Mouse (Mus musculus): ENCODE measurements at regions not wholly inside any gene's neighbourhood (a gene's known extent, or its start where the extent isn't known, plus 50 kb on each side); places are given as distances from the start of the nearest gene placed in this dataset.
A peak's percentile ranks its signal among the peaks of the same experiment; 100 is the strongest.

- peak; percentile 4 for DNase-seq
These were observed 442.0 kb downstream of the Hsfy2 start for GRCm38 (mm10) chr1:56195224-56195623.

DNA sequence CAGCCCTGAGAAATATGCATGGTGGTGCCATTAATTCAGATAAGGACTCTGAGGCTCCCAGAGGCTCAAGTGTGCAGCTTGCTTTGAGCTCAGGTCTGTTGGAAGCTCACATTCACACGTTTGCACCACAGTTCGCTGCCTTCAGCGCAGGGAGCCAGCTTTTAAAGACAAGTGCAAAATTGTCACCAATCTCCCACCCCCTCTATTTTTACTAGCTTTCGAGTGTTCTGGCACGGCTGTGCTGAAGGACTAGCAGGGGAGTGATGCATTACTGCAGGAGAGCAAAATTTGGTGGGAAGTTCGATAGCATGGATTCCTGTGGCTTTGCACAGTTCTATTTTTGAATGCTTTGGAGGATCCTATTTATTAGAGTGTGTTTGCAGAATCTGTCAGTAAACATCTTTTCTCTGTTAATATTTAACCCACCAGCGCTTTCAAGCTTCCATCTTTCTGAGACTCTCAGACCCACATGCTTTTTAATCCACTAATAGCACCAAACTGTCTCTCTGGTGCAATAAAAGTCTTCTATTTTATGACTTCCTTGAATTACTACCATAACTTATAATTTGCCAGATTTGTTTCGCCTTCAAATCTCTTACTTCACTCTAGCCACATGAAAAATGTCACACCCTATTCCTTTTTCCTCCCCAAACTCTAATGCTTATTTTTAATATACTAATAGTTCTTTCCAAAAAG is 453.6 kb downstream of the Hsfy2 start:
- no peak for DNase-seq

- DNase-seq: no peak
These were observed 457.8 kb downstream of the Hsfy2 start for GRCm38 (mm10) chr1:56179206-56179985.

DNA sequence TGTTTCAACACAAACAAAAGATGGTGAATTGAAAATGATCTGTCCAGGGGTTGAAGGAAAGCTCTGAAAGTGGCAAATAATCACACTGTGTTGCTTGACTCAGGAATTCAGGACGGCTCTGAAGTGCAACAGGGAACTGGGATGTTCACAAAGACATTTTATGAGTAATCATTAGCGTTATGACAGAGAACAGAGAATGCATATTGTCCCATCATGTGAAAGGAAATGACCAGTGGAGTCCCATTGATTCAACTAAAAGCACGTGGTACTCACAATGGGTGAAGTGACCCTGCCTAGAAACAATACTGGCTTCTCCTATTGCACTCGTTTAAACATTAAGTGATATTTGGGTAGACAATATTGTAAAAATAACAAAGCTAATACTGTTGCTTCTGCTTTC is 466.1 kb downstream of the Hsfy2 start:
- no peak for DNase-seq

- DNase-seq: no peak
These were observed 468.5 kb downstream of the Hsfy2 start for GRCm38 (mm10) chr1:56168712-56169111.

- DNase-seq: no peak
These were observed 469.2 kb downstream of the Hsfy2 start for GRCm38 (mm10) chr1:56168063-56168462.

GRCm38 (mm10) chr1:56165228-56165627 is 472.0 kb downstream of the Hsfy2 start:
- no peak for DNase-seq

DNA sequence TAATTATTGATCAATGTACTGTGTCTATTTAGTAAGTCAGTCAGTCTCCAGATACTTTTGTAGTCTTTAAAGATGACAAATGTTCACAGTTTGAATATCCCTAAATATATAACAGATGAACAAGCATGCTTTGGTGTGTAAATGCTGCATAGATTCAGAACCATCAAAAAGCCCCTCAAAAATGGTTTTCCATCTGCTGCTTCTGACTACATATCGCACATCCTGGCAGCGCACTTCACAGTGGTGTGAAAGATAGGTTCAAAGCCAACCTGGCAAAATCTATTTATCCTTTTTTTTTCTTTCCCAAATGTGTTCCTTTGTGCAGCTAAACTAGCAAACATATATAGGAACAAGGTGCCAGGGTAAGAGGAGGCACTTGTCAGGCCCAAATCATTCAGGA is 472.9 kb downstream of the Hsfy2 start:
- no peak for DNase-seq

GRCm38 (mm10) chr1:56130951-56131350 is 506.3 kb downstream of the Hsfy2 start:
- DNase-seq: no peak

DNA sequence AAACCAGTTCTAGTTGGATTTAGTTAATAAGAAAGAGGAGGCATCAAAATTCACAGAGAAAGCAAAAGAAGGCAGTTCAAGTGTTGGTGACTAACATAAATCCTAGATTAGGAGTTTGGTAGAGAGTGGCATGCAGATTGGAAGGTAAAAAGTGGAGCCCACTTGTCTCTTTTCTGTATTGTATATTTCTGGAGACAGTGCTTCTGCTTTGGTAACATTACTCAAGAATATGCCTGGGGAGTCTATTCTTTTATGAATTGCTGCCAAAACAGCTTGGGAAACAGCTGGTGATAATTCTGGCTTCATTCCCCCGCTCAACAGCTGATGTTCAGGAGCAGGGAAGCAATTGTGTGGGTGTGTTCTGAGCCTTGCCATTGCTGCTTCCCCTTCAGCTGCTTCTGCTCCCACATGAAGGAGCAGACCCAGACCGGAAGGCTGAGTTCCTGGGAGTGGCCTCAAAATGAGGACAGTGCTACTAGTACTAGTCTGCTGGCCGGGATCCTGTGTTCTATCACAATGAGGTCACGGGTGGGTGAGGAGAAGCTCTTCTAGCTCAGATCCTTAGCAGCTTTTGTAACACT is 547.9 kb downstream of the Hsfy2 start:
- peak; percentile 2 for DNase-seq

DNA sequence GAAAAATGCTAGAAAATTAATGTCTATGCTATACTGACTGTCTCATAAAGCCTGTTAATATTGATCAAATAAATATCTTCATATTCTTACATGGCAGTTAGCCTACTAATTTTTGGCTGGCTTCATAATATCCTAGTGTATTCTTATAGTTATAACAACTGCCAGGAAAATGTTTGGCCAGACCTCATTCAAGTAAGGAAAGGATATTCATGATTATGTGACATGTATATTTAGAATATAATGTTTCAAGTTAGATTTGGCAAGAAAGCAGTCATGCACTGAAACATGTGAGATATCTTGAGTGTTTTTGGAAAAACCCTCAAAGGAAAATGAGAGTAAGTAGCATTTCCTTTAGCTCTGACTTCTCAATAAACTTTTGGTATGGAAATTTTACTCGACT is 548.9 kb downstream of the Hsfy2 start:
- no peak for DNase-seq

DNA sequence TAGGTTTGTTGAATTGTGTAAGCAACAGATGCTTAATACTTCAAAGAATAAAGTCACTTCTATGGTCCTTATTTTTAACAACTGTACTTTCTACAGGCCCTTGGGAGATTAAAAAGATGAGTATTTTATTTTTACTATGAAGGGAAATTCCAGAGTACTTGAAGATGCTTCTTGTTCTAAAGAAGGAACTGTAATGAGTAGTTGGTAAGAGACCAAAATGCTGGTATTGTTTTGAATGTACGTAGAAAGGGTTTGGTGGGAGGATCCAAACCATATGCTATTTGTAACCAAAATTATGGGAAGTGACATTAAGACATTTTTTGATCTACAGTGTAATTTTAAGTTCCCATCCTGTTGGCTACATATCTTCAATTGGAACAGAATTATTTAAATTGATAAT is 560.5 kb downstream of the Hsfy2 start:
- no peak for DNase-seq

GRCm38 (mm10) chr1:56072255-56072654 is 565.0 kb downstream of the Hsfy2 start:
- no peak for DNase-seq

GRCm38 (mm10) chr1:56063474-56063873 is 573.8 kb downstream of the Hsfy2 start:
- no peak for DNase-seq
